Mouse (Mus musculus) neutrophil, adult 65 days (primary cell): ENCODE data around the gene Slx1b. TPM values are rescaled to one million over a fixed set of nuclear protein-coding genes. Genes with fewer than 3 reads are reported as not detected.

ENCODE experiments used
- total RNA-seq: library from RNA; stranded (reverse); gene quantifications from 2 replicates; pipeline ENCODE4 v1.2.4, GENCODE M21; 2023

Slx1b gene
- total RNA-seq = 5.1 and 6.8 TPM in 2 replicates

DNA sequence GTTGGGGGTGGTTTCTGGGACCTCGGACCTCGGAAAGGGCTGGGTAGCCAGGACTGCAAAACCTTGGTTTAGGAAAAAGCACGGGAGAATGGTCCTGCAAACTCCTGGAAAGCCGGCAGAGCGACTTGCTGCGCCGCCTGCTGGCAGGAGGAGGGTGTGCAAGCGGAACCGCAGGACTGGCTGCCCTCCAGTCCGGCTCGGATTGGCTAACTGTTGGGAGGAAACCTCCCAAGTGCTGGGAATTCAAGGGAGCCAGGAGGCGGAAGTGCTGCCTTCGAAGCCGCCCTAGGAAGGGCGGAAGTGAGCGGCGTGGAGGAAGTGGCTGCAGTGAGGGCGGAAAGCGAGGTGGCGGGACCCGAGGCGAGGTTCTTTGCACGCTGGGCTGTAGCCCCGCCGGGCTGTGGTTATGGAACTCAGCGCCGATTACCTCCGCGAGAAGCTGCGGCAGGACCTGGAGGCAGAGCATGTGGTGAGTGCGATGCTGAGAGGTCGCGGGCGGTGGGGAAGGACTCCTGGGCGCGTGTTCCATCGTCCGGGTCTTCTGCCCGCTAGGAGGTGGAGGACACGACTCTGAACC lies at the start of gene Slx1b:
Gene Slx1b, minus strand, starts transcription at position 154 of the 577 bp plus-strand sequence.

DNA sequence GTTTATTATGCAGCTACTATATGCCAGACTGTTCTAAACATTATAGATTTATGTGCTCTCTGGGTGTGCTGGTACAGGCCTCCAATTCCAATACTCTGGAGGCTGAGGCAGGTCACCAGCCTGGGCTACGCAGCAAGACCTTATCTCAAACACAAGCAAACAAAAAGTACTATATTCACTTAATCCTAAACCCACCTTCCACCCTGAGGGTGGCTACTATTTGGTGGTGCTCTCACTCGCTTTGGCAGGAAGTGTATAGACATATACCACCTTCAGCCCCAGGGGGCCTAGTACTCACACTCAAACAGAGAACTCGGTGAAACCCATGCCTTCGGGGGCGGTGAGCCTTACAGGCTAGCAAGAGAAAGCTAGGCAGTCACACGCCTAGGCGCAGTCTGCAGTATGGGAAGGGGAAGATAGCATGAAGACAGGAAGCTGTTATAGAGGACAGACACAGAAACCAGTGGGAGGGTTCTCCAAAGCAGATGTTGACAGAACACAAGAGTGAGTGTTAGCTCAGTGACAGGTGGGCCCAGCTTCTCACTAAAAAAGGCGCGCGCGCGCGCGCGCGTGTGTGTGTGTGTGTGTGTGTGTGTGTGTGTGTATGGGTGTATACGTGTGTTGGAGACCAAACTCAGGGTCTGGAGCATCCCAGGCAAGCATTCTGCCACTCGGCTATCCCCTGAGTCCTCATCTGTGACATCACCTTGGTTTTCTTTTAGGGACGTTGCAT lies 12.0 kb upstream of the Slx1b start, which contains the start of gene Coro1a:
Gene Coro1a, minus strand, starts transcription at position 346 of the 733 bp plus-strand sequence.

DNA sequence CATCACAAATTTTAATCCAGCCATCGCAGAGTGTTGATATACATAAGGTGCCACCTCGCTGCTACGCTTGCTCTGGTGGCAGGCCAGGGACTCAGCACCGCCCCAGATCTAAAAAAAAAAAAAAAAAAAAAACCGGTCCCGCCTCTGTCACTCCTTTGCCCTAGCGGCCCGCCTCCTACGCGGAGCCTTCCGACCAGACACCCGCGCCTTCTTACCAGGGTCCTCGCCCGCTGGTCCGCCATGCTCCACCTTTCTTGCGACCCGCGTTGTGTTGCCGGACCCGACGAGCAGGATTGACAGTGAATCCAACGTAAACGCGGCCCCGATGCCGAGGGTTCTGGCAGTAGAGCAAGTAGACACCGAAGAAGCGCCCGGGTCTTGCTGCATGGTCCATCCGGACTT lies 373 bp downstream of the Slx1b start, which contains the start of gene Bola2:
Gene Bola2, plus strand, starts transcription at position 192 of the 402 bp plus-strand sequence.

DNA sequence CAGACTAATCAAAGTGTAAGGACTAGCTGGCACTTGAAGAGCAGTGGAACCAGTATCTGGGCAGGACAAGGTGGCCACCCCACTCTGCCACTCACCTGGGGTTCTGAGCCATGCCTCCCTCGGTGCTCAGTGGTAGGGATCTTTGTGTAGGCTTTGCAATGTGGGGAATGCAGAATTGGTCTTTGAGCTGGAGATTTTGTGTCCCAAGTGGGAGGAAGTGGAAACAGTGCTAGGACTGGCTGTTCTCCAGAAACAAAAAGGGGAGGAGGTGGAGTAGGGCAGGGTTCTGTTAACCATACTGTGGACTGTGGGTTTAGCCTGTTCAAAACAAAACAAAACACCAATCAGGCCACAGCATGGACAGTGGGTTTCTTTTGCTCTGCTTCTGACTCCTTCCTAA lies 19.4 kb downstream of the Slx1b start, which contains the start of gene Sult1a1:
Gene Sult1a1, minus strand, starts transcription at position 226 of the 400 bp plus-strand sequence.

DNA sequence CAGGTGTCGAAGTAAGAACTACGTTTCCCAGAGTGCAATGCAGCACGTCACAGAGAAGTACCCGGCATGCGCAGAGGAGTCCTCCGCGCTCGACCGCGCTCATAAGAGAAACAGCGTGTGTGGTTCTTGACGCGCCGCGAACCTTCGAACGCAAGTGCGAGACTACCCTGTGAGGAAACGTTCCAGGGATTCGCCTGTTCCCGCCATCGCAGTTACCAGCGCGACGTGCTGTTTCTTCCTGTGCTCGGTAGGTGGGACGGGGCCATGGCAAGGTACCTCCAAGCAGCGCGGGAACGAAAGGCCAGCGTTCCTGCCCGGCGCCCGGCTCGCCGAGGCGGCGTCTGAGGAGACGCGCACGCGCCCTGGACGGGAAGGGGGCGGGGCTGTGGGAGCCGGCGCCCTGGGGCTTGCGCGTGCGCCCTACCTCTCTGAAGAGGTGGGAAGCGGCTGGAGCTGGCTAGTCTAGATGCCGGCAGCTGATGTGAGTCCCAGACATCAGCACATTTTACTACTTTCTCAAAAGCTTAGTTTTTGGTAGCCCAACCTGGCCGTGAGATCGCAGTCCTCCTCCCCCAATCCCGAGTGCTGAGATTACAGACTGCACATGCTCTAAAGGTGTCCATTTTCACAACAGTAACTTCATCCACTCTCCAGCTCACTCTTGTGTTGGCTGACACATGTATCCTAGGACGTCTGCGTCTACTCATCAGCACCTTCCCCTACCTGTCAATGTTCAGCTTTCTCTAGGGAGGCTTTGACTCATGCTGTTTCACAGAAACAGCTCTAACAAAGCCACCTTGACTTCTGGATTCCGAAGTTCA lies 46.1 kb downstream of the Slx1b start, which contains the start of gene Sgf29:
Gene Sgf29, plus strand, starts transcription at position 79 of the 821 bp plus-strand sequence.

Other genes starting within 250 kb of the Slx1b start
- gene Atp2a1, start 232.7 kb downstream of the Slx1b start, total RNA-seq = 0.44 and 1.2 TPM in 2 replicates
- 43.1 and 54.3 TPM in 2 replicates for gene Sh2b1, start 220.4 kb downstream of the Slx1b start, total RNA-seq
- 28.4 and 33.9 TPM in 2 replicates for gene Tufm, start 208.4 kb downstream of the Slx1b start, total RNA-seq
- 126 and 137 TPM in 2 replicates for gene Atxn2l, start 192.3 kb downstream of the Slx1b start, total RNA-seq
- 70.7 and 76.0 TPM in 2 replicates for gene Eif3c, start 129.4 kb downstream of the Slx1b start, total RNA-seq
- gene Apobr, start 110.8 kb downstream of the Slx1b start, total RNA-seq = 179 and 277 TPM in 2 replicates
- 387 and 438 TPM in 2 replicates for gene Cln3, start 110.0 kb downstream of the Slx1b start, total RNA-seq
- 1.7 and 4.0 TPM in 2 replicates for gene Il27, start 100.8 kb downstream of the Slx1b start, total RNA-seq
- 7.5 and 8.5 TPM in 2 replicates for gene Nupr1, start 64.9 kb downstream of the Slx1b start, total RNA-seq
- gene Sgf29, start 46.5 kb downstream of the Slx1b start, total RNA-seq = 11.2 and 16.0 TPM in 2 replicates
- 1.1 TPM in 1 of 2 replicates, not detected in the other for gene Sult1a1, start 19.4 kb downstream of the Slx1b start, total RNA-seq
- 41.8 and 49.9 TPM in 2 replicates for gene Bola2, start 383 bp downstream of the Slx1b start, total RNA-seq
- 1,908 and 2,111 TPM in 2 replicates for gene Coro1a, start 12.0 kb upstream of the Slx1b start, total RNA-seq
- gene Mapk3, start 63.8 kb upstream of the Slx1b start, total RNA-seq = 255 and 261 TPM in 2 replicates
- 17.6 and 21.9 TPM in 2 replicates for gene Gdpd3, start 70.5 kb upstream of the Slx1b start, total RNA-seq
- 278 and 300 TPM in 2 replicates for gene Ypel3, start 81.2 kb upstream of the Slx1b start, total RNA-seq
- gene Tbx6, start 85.7 kb upstream of the Slx1b start, total RNA-seq = 4.3 and 4.4 TPM in 2 replicates
- gene Ppp4c, start 96.7 kb upstream of the Slx1b start, total RNA-seq = 231 and 266 TPM in 2 replicates
- gene Fam57b, start 101.9 kb upstream of the Slx1b start, total RNA-seq = not detected in 2 replicates
- not detected in 2 replicates for gene 4930451I11Rik, start 135.9 kb upstream of the Slx1b start, total RNA-seq
- gene Doc2a, start 151.6 kb upstream of the Slx1b start, total RNA-seq = not detected in 2 replicates
- gene Hirip3, start 166.2 kb upstream of the Slx1b start, total RNA-seq = 37.5 and 38.0 TPM in 2 replicates
- gene Ino80e, start 166.6 kb upstream of the Slx1b start, total RNA-seq = 41.4 and 42.2 TPM in 2 replicates
- 50.7 and 59.9 TPM in 2 replicates for gene Taok2, start 188.9 kb upstream of the Slx1b start, total RNA-seq
- gene Tmem219, start 227.1 kb upstream of the Slx1b start, total RNA-seq = 38.9 and 40.1 TPM in 2 replicates
- 17.4 and 23.2 TPM in 2 replicates for gene Kctd13, start 233.1 kb upstream of the Slx1b start, total RNA-seq